Mouse (Mus musculus) E14TG2a.4 (cell line): ENCODE measurements around the gene Fkrp.

Experiments
- H3K27me3 ChIP-seq: 2 replicates; pipeline ENCODE4 v1.6.1; 2014; ENCODE audit warnings: low read length, control low read depth; ENCODE audit not compliant: insufficient read depth
- H3K36me3 ChIP-seq: 2 replicates; pipeline ENCODE4 v1.6.1; 2014; ENCODE audit warnings: low read length, control low read depth; ENCODE audit not compliant: insufficient read depth
- H3K4me1 ChIP-seq: replicated peaks from 2 replicates; pipeline ENCODE4 v1.6.1; 2014; ENCODE audit warnings: low read depth, low read length, control low read depth
- H3K4me3 ChIP-seq: replicated peaks from 2 replicates; pipeline ENCODE4 v1.5.1; 2014; ENCODE audit warnings: mild to moderate bottlenecking, low read length
- H3K9me3 ChIP-seq: 2 replicates; pipeline ENCODE4 v1.6.1; 2014; ENCODE audit warnings: low read length, control low read depth
- CTCF ChIP-seq: conservative IDR thresholded peaks from 2 replicates; pipeline ENCODE4 v1.5.1; 2014; ENCODE audit warnings: low read length
- NANOG ChIP-seq: IDR thresholded peaks from 2 replicates; pipeline ENCODE4 v1.6.1; 2014; ENCODE audit warnings: borderline replicate concordance, low read length, mixed read lengths
- POU5F1 ChIP-seq: IDR thresholded peaks from 2 replicates; pipeline ENCODE4 v1.6.1; 2014; ENCODE audit warnings: low read length, borderline replicate concordance

Gene Fkrp

GRCm38 (mm10) chr7:16810920-16811648, 5.4 kb downstream of the Fkrp start:
- peaks cover 28% of the 10 kb centered on the region for H3K27me3 ChIP-seq
- no peaks in the 10 kb centered on the region for H3K9me3 ChIP-seq
- peaks cover 27% of the 10 kb centered on the region for H3K36me3 ChIP-seq
- peaks cover 37% of the 10 kb centered on the region for H3K4me1 ChIP-seq
- no peak for TF ChIP-seq NANOG
- TF ChIP-seq POU5F1, result no peak
- TF ChIP-seq CTCF, result no peak
- peak overlapping the region; percentile 86 for H3K4me3 ChIP-seq

GRCm38 (mm10) chr7:16810399-16810919, 6.1 kb downstream of the Fkrp start:
- H3K9me3 ChIP-seq, result no peaks in the 10 kb centered on the region
- peak overlapping the region; percentile 86 for H3K4me3 ChIP-seq
- TF ChIP-seq POU5F1 (no peak), NANOG (no peak), CTCF (no peak)
- peaks cover 27% of the 10 kb centered on the region for H3K36me3 ChIP-seq
- H3K27me3 ChIP-seq, result peaks cover 28% of the 10 kb centered on the region
- peaks cover 33% of the 10 kb centered on the region for H3K4me1 ChIP-seq

- H3K9me3 ChIP-seq, result no peaks in the 10 kb centered on the region
- H3K4me3 ChIP-seq, result peak overlapping the region; percentile 86
- H3K27me3 ChIP-seq, result peaks cover 28% of the 10 kb centered on the region
- TF ChIP-seq POU5F1 (no peak), NANOG (no peak), CTCF (peak; percentile 87)
- H3K4me1 ChIP-seq, result peaks cover 33% of the 10 kb centered on the region
- H3K36me3 ChIP-seq, result peaks cover 24% of the 10 kb centered on the region
Measured at GRCm38 (mm10) chr7:16809739-16810138, 6.8 kb downstream of the Fkrp start.

GRCm38 (mm10) chr7:16808647-16809046, 7.9 kb downstream of the Fkrp start:
- Histone ChIP-seq H3K4me1 (peaks cover 35% of the 10 kb centered on the region), H3K36me3 (peaks cover 13% of the 10 kb centered on the region), H3K4me3 (no peak overlapping the region), H3K27me3 (peaks cover 28% of the 10 kb centered on the region), H3K9me3 (no peaks in the 10 kb centered on the region)
- TF ChIP-seq POU5F1, result no peak
- no peak for TF ChIP-seq CTCF
- TF ChIP-seq NANOG, result no peak

- H3K4me3 ChIP-seq, result no peak overlapping the region
- peaks cover 27% of the 10 kb centered on the region for H3K27me3 ChIP-seq
Measured at GRCm38 (mm10) chr7:16807936-16808335, 8.6 kb downstream of the Fkrp start.

GRCm38 (mm10) chr7:16804409-16805028, 12.0 kb downstream of the Fkrp start:
- Histone ChIP-seq H3K4me3 (no peak overlapping the region), H3K4me1 (peaks cover 14% of the 10 kb centered on the region), H3K9me3 (no peaks in the 10 kb centered on the region), H3K36me3 (peaks cover 9% of the 10 kb centered on the region; the same call in 1 of the 2 replicates), H3K27me3 (no peaks in the 10 kb centered on the region)
- TF ChIP-seq NANOG (no peak), CTCF (peak; percentile 67), POU5F1 (no peak)

More at GRCm38 (mm10) chr7:16807936-16808335, 8.6 kb downstream of the Fkrp start:
- Histone ChIP-seq H3K9me3 (no peaks in the 10 kb centered on the region), H3K36me3 (peaks cover 9% of the 10 kb centered on the region; the same call in 1 of the 2 replicates), H3K4me1 (peaks cover 35% of the 10 kb centered on the region)
- TF ChIP-seq POU5F1 (no peak), CTCF (peak; percentile 36), NANOG (no peak)

GRCm38 (mm10) chr7:16794886-16795285, 21.6 kb downstream of the Fkrp start:
- Histone ChIP-seq H3K4me3 (no peak overlapping the region), H3K9me3 (no peaks in the 10 kb centered on the region), H3K27me3 (no peaks in the 10 kb centered on the region), H3K4me1 (peaks cover 50% of the 10 kb centered on the region), H3K36me3 (peaks cover 94% of the 10 kb centered on the region)
- TF ChIP-seq NANOG (no peak), CTCF (no peak)

GRCm38 (mm10) chr7:16793010-16793725, 23.4 kb downstream of the Fkrp start:
- Histone ChIP-seq H3K36me3 (peaks cover 93% of the 10 kb centered on the region), H3K4me3 (no peak overlapping the region), H3K4me1 (peaks cover 50% of the 10 kb centered on the region), H3K9me3 (no peaks in the 10 kb centered on the region), H3K27me3 (no peaks in the 10 kb centered on the region)
- TF ChIP-seq CTCF (no peak), POU5F1 (no peak), NANOG (no peak)
